Mouse (Mus musculus) limb, embryonic 11.5 days (tissue): ENCODE data around the gene Tmem135. TPM values are rescaled to one million over a fixed set of nuclear protein-coding genes. Genes with fewer than 3 reads are reported as not detected.
A peak's percentile ranks its signal among the peaks of the same experiment; 100 is the strongest.

Source experiments
- ATAC-seq: fragments of 200-750 bp; cut with Nextera tagmentation; 2 replicates; pipeline ENCODE4 v1.8.0; 2017; ENCODE audit warnings: low read depth; ENCODE audit not compliant: insufficient number of reproducible peaks, low FRiP score, low TSS enrichment
- DNase-seq: peaks from one replicate; pipeline ENCODE4 v3.0.0-alpha.2; 2015; ENCODE audit warnings: low spot score
- H3K27ac ChIP-seq: fragments of 300-500 bp; sonication (generic); replicated peaks from 2 replicates; pipeline ENCODE4 v1.5.1; 2014; ENCODE audit warnings: low read depth, mild to moderate bottlenecking, low read length
- H3K27me3 ChIP-seq: fragments of 300-500 bp; sonication (generic); 2 replicates; pipeline ENCODE4 v1.6.1; 2014; ENCODE audit warnings: mild to moderate bottlenecking, low read length, mixed read lengths; ENCODE audit not compliant: control insufficient read depth, insufficient read depth
- H3K36me3 ChIP-seq: fragments of 300-500 bp; sonication (generic); 2 replicates; pipeline ENCODE4 v1.6.1; 2014; ENCODE audit warnings: mild to moderate bottlenecking, low read length, moderate library complexity, mixed read lengths; ENCODE audit not compliant: control insufficient read depth, insufficient read depth
- H3K4me1 ChIP-seq: fragments of 300-500 bp; sonication (generic); 2 replicates; pipeline ENCODE4 v1.6.1; 2014; ENCODE audit warnings: low read length, mixed read lengths; ENCODE audit not compliant: control insufficient read depth, insufficient read depth
- H3K4me2 ChIP-seq: fragments of 300-500 bp; sonication (generic); 2 replicates; pipeline ENCODE4 v1.6.1; 2014; ENCODE audit warnings: low read depth, mild to moderate bottlenecking, moderate library complexity; ENCODE audit not compliant: severe bottlenecking
- H3K4me3 ChIP-seq: fragments of 300-500 bp; sonication (generic); 2 replicates; pipeline ENCODE4 v1.5.1; 2014; ENCODE audit warnings: low read depth, low read length
- H3K9ac ChIP-seq: fragments of 300-500 bp; sonication (generic); 2 replicates; pipeline ENCODE4 v1.6.1; 2014; ENCODE audit warnings: mild to moderate bottlenecking, low read length
- H3K9me3 ChIP-seq: fragments of 300-500 bp; sonication (generic); 2 replicates; pipeline ENCODE4 v1.6.1; 2016; ENCODE audit warnings: low read length; ENCODE audit not compliant: control insufficient read depth
- WGBS: fragments of 180-500 bp; shearing (Covaris S2); extraction: QIAGEN DNeasy Blood & Tissue Kit; methylation state at CpG from one replicate; pipeline ENCODE4 v1.1.7; 2014; 5-methylcytosine and 5-hydroxymethylcytosine counted together
- microRNA-seq: library from miRNA; unstranded; fragments of <30 nt; microRNA quantifications from one replicate; pipeline ENCODE4, GENCODE M21; 2016
- polyA plus RNA-seq: library from polyadenylated mRNA; unstranded; fragments of >200 nt; fragmentation: Nextera tagmentation; extraction: Ambion mirVana; gene quantifications from 2 replicates; pipeline ENCODE4 v1.2.1, GENCODE M21; 2014

Tmem135 gene
- polyA plus RNA-seq, 1 experiment from 2014 or later: 18.3 TPM

GRCm38 (mm10) chr7:89134884-89135511 lies 269.0 kb downstream of the Tmem135 start:
- no peak overlapping the region for H3K9ac ChIP-seq
- H3K4me2 ChIP-seq: no peak overlapping the region
- no peak overlapping the region for H3K27ac ChIP-seq
- no peak for ATAC-seq
- H3K4me3 ChIP-seq: no peak overlapping the region
- DNase-seq: no peak
- H3K36me3 ChIP-seq: no peaks in the 10 kb centered on the region
- H3K27me3 ChIP-seq: no peaks in the 10 kb centered on the region
- WGBS: 86% methylated on average over 5 of the region's 5 CpGs
- H3K4me1 ChIP-seq: no peaks in the 10 kb centered on the region
- H3K9me3 ChIP-seq: no peaks in the 10 kb centered on the region

- Histone ChIP-seq H3K36me3 (no peaks in the 10 kb centered on the region), H3K9me3 (no peaks in the 10 kb centered on the region), H3K4me2 (no peak overlapping the region), H3K27me3 (no peaks in the 10 kb centered on the region), H3K9ac (no peak overlapping the region), H3K4me1 (no peaks in the 10 kb centered on the region), H3K4me3 (no peak overlapping the region), H3K27ac (no peak overlapping the region)
- 59% methylated on average over 7 of the region's 7 CpGs for WGBS
- DNase-seq (peak; percentile 81), ATAC-seq (peak; percentile 44; the same call in 1 of the 2 replicates)
Observed at GRCm38 (mm10) chr7:89126063-89126882, 277.7 kb downstream of the Tmem135 start.

GRCm38 (mm10) chr7:89116261-89116664 lies 287.8 kb downstream of the Tmem135 start:
- no peaks in the 10 kb centered on the region for H3K9me3 ChIP-seq
- H3K36me3 ChIP-seq: no peaks in the 10 kb centered on the region
- H3K4me1 ChIP-seq: no peaks in the 10 kb centered on the region
- 83% methylated on average over 1 of the region's 1 CpGs for WGBS
- H3K4me3 ChIP-seq: no peak overlapping the region
- no peak overlapping the region for H3K27ac ChIP-seq
- H3K4me2 ChIP-seq: no peak overlapping the region
- H3K27me3 ChIP-seq: no peaks in the 10 kb centered on the region
- H3K9ac ChIP-seq: no peak overlapping the region
- DNase-seq (no peak), ATAC-seq (no peak)

GRCm38 (mm10) chr7:89115633-89116032 lies 288.4 kb downstream of the Tmem135 start:
- DNase-seq (no peak), ATAC-seq (no peak)
- Histone ChIP-seq H3K9me3 (no peaks in the 10 kb centered on the region), H3K4me1 (no peaks in the 10 kb centered on the region), H3K36me3 (no peaks in the 10 kb centered on the region), H3K4me2 (no peak overlapping the region), H3K27me3 (no peaks in the 10 kb centered on the region), H3K4me3 (no peak overlapping the region), H3K9ac (no peak overlapping the region), H3K27ac (no peak overlapping the region)
- 79% methylated on average over 3 of the region's 3 CpGs for WGBS

- Histone ChIP-seq H3K9ac (no peak overlapping the region), H3K9me3 (no peaks in the 10 kb centered on the region), H3K4me3 (no peak overlapping the region), H3K4me2 (no peak overlapping the region), H3K27ac (no peak overlapping the region), H3K4me1 (no peaks in the 10 kb centered on the region), H3K36me3 (no peaks in the 10 kb centered on the region), H3K27me3 (no peaks in the 10 kb centered on the region)
- no peak for DNase-seq
- ATAC-seq: no peak
- 87% methylated on average over 2 of the region's 2 CpGs for WGBS
Observed at GRCm38 (mm10) chr7:89106421-89106820, 297.6 kb downstream of the Tmem135 start.

GRCm38 (mm10) chr7:89099756-89100155 lies 304.3 kb downstream of the Tmem135 start:
- WGBS: 91% methylated on average over 4 of the region's 4 CpGs
- no peaks in the 10 kb centered on the region for H3K36me3 ChIP-seq
- no peak overlapping the region for H3K4me3 ChIP-seq
- ATAC-seq: no peak
- no peaks in the 10 kb centered on the region for H3K27me3 ChIP-seq
- H3K27ac ChIP-seq: no peak overlapping the region
- H3K4me1 ChIP-seq: no peaks in the 10 kb centered on the region
- no peak for DNase-seq
- H3K9me3 ChIP-seq: no peaks in the 10 kb centered on the region
- H3K9ac ChIP-seq: no peak overlapping the region
- H3K4me2 ChIP-seq: no peak overlapping the region

Small RNA genes within 50 kb of the gene (microRNA-seq; reads per million reads assigned to microRNA genes)
- not detected for gene Gm22171
- not detected for gene Gm24659

Other genes with a start within 250 kb of the Tmem135 start
- 9.4 and 11.0 TPM in 2 replicates for gene Fzd4, start 133 bp upstream of the Tmem135 start, polyA plus RNA-seq
- 11.7 and 14.9 TPM in 2 replicates for gene Prss23, start 123.0 kb upstream of the Tmem135 start, polyA plus RNA-seq
- gene Me3, start 228.2 kb upstream of the Tmem135 start, polyA plus RNA-seq: 0.29 and 0.35 TPM in 2 replicates